In genomic region chr2:156970253-156970652, GRCm38 (mm10) we compare ENCODE assay signal across 18 mouse cellular contexts. TPM values are rescaled to one million over a fixed set of nuclear protein-coding genes. Genes with fewer than 3 reads are reported as not detected.
DNase-seq lines count a peak whose midpoint lies in the region; ATAC-seq lines count a peak whose summit lies in the region.
"Had no signal": no experiment of that assay in that cellular context is flagged by ENCODE, and none has a peak within 500 bp of the region (broad histone marks: within the 10 kb centered on the region; RNA-seq: fewer than 3 reads in every experiment).

No protein-coding gene starts in this region.

- DNase-seq in hindbrain, embryonic 10.5 days (ENCODE audit: low spot score) = no peak
- peak; percentile 8 to 12 for DNase-seq in CD8-positive naive resting alpha-beta T cell, adult 2 months (ENCODE audit: low read depth in 2 of 2, low spot score in 2 of 2)
- DNase-seq in brain, adult 2 months (ENCODE audit: low read depth, low spot score) = peak; percentile 66
- peak; percentile 66 for DNase-seq in thymus, postnatal 14 days
- no peak for DNase-seq in forebrain, embryonic 10.5 days (ENCODE audit: extremely low spot score, low spot score)
- no peak for DNase-seq in frontal cortex, postnatal 36 days (ENCODE audit: low spot score in 2 of 2)
- DNase-seq: adrenal gland, postnatal 14 days; cerebellum, adult 11 months; heart, postnatal 36 days; kidney, postnatal 25 days; lung, adult 2 months; midbrain, embryonic 14.5 days had no signal

- H3K4me2 ChIP-seq in hindbrain, embryonic 13.5 days = no peak overlapping the region
- H3K4me2 ChIP-seq: limb, embryonic 13.5 days; neural tube, embryonic 13.5 days; stomach, embryonic 15.5 days had no signal

- H3K4me1 ChIP-seq in hindbrain, embryonic 13.5 days (replicated peaks) = no peaks in the 10 kb centered on the region
- no peaks in the 10 kb centered on the region; the same call in 1 of the 2 replicates for H3K4me1 ChIP-seq in hindbrain, embryonic 10.5 days (replicated peaks)
- 0 out of 2 replicates have a peak, but pooled peaks cover 3% of the 10 kb centered on the region for H3K4me1 ChIP-seq in forebrain, embryonic 10.5 days
- H3K4me1 ChIP-seq: limb, embryonic 13.5 days; neural tube, embryonic 13.5 days; stomach, embryonic 15.5 days had no signal

- no peak for ATAC-seq in hindbrain, embryonic 13.5 days (ENCODE audit: low FRiP score)
- ATAC-seq: forebrain, embryonic 16.5 days had no signal

- H3K9ac ChIP-seq in hindbrain, embryonic 13.5 days = no peak overlapping the region
- H3K9ac ChIP-seq: limb, embryonic 13.5 days; neural tube, embryonic 13.5 days; stomach, embryonic 15.5 days had no signal

- H3K9me3 ChIP-seq in hindbrain, embryonic 13.5 days = no peaks in the 10 kb centered on the region
- H3K9me3 ChIP-seq in hindbrain, embryonic 10.5 days = no peaks in the 10 kb centered on the region
- H3K9me3 ChIP-seq in forebrain, embryonic 10.5 days = no peaks in the 10 kb centered on the region
- H3K9me3 ChIP-seq: limb, embryonic 13.5 days; neural tube, embryonic 13.5 days; stomach, embryonic 15.5 days had no signal

- H3K4me3 ChIP-seq in hindbrain, embryonic 13.5 days = no peak overlapping the region
- H3K4me3 ChIP-seq in hindbrain, embryonic 10.5 days = no peak overlapping the region
- no peak overlapping the region for H3K4me3 ChIP-seq in forebrain, embryonic 10.5 days
- H3K4me3 ChIP-seq: limb, embryonic 13.5 days; neural tube, embryonic 13.5 days; stomach, embryonic 15.5 days had no signal

- WGBS in hindbrain, embryonic 13.5 days = 86% methylated on average over 7 of the region's 7 CpGs
- 82% methylated on average over 7 of the region's 7 CpGs for WGBS in hindbrain, embryonic 10.5 days
- WGBS in forebrain, embryonic 10.5 days = 89% methylated on average over 7 of the region's 7 CpGs

- H3K27me3 ChIP-seq in hindbrain, embryonic 13.5 days = no peaks in the 10 kb centered on the region
- H3K27me3 ChIP-seq in hindbrain, embryonic 10.5 days (ENCODE audit: insufficient read depth, poor library complexity, severe bottlenecking) = no peaks in the 10 kb centered on the region
- no peaks in the 10 kb centered on the region for H3K27me3 ChIP-seq in forebrain, embryonic 10.5 days (ENCODE audit: poor library complexity, severe bottlenecking)
- H3K27me3 ChIP-seq: limb, embryonic 13.5 days; neural tube, embryonic 13.5 days; stomach, embryonic 15.5 days had no signal

- H3K36me3 ChIP-seq in hindbrain, embryonic 13.5 days = peaks cover 12% of the 10 kb centered on the region; the same call in 1 of the 2 replicates
- H3K36me3 ChIP-seq in hindbrain, embryonic 10.5 days = no peaks in the 10 kb centered on the region
- no peaks in the 10 kb centered on the region for H3K36me3 ChIP-seq in forebrain, embryonic 10.5 days (replicated peaks)
- H3K36me3 ChIP-seq: limb, embryonic 13.5 days; stomach, embryonic 15.5 days had no signal

- H3K27ac ChIP-seq in hindbrain, embryonic 13.5 days = peak overlapping the region; percentile 8; the same call in 1 of the 2 replicates
- no peak overlapping the region for H3K27ac ChIP-seq in hindbrain, embryonic 10.5 days
- H3K27ac ChIP-seq in forebrain, embryonic 10.5 days = no peak overlapping the region
- H3K27ac ChIP-seq: limb, embryonic 13.5 days; macrophage; neural tube, embryonic 13.5 days; stomach, embryonic 15.5 days had no signal

RNA-seq across cellular contexts. Expression of gene Ndrg3, which starts 21.6 kb away (rescaled TPM):
- 90.3 and 95.0 TPM in 2 replicates for polyA plus RNA-seq in hindbrain, embryonic 13.5 days (2015; fragmentation: Nextera tagmentation; extraction: Ambion mirVana)
- polyA plus RNA-seq in hindbrain, embryonic 10.5 days (2016; fragmentation: Nextera tagmentation; extraction: Ambion mirVana) = 44.8 and 49.3 TPM in 2 replicates
- 44.6 and 46.4 TPM in 2 replicates for polyA plus RNA-seq in forebrain, embryonic 10.5 days (2016; fragmentation: Nextera tagmentation; extraction: Ambion mirVana)

RNA-seq across cellular contexts. Expression of gene Dsn1, which starts 36.7 kb away (rescaled TPM):
- polyA plus RNA-seq in hindbrain, embryonic 13.5 days (2015; fragmentation: Nextera tagmentation; extraction: Ambion mirVana) = 12.3 and 13.2 TPM in 2 replicates
- polyA plus RNA-seq in hindbrain, embryonic 10.5 days (2016; fragmentation: Nextera tagmentation; extraction: Ambion mirVana) = 44.1 and 51.2 TPM in 2 replicates
- polyA plus RNA-seq in forebrain, embryonic 10.5 days (2016; fragmentation: Nextera tagmentation; extraction: Ambion mirVana) = 58.0 and 59.1 TPM in 2 replicates

Comparison
In these comparisons a context has a peak if more than half of its experiments do, and no peak if none do; other contexts are left out.
1. DNase-seq: peak in CD8-positive naive resting alpha-beta T cell, adult 2 months (2 of 2), brain, adult 2 months (single experiment) and thymus, postnatal 14 days (single experiment); none in hindbrain, embryonic 10.5 days (single experiment), forebrain, embryonic 10.5 days (single experiment) and frontal cortex, postnatal 36 days (0 of 2).